Mouse (Mus musculus) liver, adult 2 months (tissue): Measurements from ENCODE around the gene Ift122.

ENCODE experiments used
- CTCF ChIP-seq: fragments of 200-500 bp; IDR thresholded peaks from 2 replicates; pipeline ENCODE4 v1.5.1; 2011; ENCODE audit warnings: low read depth, low read length, control low read depth
- POLR2A ChIP-seq: fragments of 200-500 bp; IDR thresholded peaks from 2 replicates; pipeline ENCODE4 v1.6.1; 2011; ENCODE audit warnings: low read length, control low read depth; ENCODE audit not compliant: insufficient read depth; ENCODE audit errors: extremely low read depth

- TF ChIP-seq CTCF = no peak
- no peak for TF ChIP-seq POLR2A
Observed at GRCm38 (mm10) chr6:115880751-115881150, 27.5 kb downstream of the Ift122 start.
